Mouse (Mus musculus) skeletal muscle tissue, adult 2 months (tissue): ENCODE data around the gene Vmn1r132.
"Not testable (repeated sequence)": the region's sequence is repeated elsewhere in the genome, so short reads cannot be mapped to it uniquely, and the experiment has no call there.

ENCODE experiments used
- DNase-seq: peaks from one replicate; pipeline ENCODE4 v3.0.0-alpha.2; 2012; ENCODE audit warnings: low read depth, low spot score

The Vmn1r132 gene

DNA sequence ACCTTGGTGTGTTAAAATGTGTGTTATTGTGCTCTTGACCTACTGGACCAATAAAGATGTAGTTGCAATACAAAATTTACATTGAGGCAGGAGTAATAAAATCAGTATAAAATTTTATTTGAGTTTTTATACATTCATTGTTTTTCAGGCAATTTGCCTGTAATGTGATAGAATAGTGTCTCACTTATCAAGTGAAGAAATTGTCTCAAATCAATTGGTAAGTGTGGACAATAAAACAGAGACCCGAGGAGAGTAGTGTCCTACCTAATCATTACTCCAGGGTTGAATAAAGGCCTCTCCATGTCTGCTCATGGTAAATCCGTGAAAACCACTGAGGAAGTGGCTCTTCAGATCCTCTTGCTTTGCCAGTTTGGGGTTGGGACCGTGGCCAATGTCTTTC lies at the start of gene Vmn1r132:
Vmn1r132 (plus strand) TSS at position 301 of the 400 bp plus-strand sequence.
- not testable (repeated sequence) for DNase-seq
